Mouse (Mus musculus) right cerebral cortex, adult 2 months (tissue): Measurements from ENCODE around the gene Sgpl1.
"Not testable (repeated sequence)": the region's sequence is repeated elsewhere in the genome, so short reads cannot be mapped to it uniquely, and the experiment has no call there.

Source experiments
- DNase-seq, 2 experiments: peaks; one replicate each; pipeline ENCODE4 v3.0.0; 2021 to 2022; ENCODE audit warnings: low spot score in 2 of 2

Gene Sgpl1

GRCm38 (mm10) chr10:61155611-61156010 lies 8.1 kb upstream of the Sgpl1 start:
- no peak for DNase-seq

GRCm38 (mm10) chr10:61152131-61152530 lies 4.6 kb upstream of the Sgpl1 start:
- no peak for DNase-seq

- DNase-seq: no peak
Observed at GRCm38 (mm10) chr10:61150616-61151015, 3.1 kb upstream of the Sgpl1 start.

GRCm38 (mm10) chr10:61149476-61149875 lies 2.0 kb upstream of the Sgpl1 start:
- no peak for DNase-seq

- DNase-seq: peak; percentile 3 to 6
Observed at GRCm38 (mm10) chr10:61146807-61147156, 721 bp downstream of the Sgpl1 start.

DNA sequence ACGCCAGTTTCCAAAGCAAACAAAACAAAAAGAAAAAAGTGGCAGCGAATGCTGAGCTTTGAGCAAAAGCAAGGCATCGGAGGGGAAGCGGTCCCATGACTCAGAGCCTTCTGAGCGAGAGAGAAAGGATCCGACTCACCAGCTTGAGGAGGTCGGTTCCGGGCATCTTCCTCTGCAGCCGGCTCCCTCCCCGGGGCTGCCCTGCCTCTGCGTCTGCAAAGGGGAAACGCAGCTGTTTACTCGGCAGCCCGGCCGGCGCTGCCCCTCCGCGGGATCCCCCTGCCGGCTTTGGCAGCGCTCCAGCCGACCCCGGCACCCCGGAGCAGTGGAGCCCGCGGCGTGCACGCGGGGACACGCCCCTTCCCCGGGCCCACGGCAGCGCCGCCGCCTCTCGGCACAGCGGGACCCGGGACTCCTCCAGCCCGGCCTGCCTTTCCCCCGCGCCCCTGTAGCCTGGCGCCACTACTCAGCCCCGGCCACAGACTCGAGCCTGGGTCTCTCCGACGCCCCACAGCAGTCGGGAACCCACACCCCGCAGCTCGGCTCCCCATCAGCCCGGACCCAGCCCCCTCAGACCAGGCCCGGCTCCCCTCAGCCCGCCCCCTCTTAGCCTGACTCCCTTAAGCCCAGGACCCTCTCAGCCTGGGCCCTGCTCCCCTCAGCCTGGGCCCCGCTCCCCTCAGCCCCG lies 1.2 kb downstream of the Sgpl1 start:
- DNase-seq: peak; percentile 49

- DNase-seq: no peak
Observed at GRCm38 (mm10) chr10:61145766-61146118, 1.8 kb downstream of the Sgpl1 start.

DNA sequence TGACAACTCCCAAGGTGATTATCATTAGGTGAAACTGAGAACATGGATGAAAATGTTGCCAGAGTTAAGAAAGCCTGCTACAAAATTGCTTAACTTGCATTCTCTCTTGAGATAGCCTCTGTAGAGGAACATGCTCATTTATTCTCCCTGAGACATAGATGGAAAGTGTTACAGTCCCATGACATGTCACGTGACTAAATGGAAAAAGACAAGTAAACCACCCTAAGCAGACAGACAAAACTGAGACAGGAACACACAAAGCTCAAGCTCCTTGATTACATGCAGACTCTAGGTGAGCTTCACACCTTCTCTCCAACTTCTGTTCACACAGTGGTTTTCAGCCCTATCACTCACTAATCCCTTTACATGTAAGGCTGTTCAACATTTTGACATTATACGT lies 4.2 kb downstream of the Sgpl1 start:
- DNase-seq: no peak

GRCm38 (mm10) chr10:61137567-61137966 lies 9.9 kb downstream of the Sgpl1 start:
- DNase-seq: no peak

GRCm38 (mm10) chr10:61135226-61135839 lies 12.2 kb downstream of the Sgpl1 start:
- DNase-seq: no peak

DNA sequence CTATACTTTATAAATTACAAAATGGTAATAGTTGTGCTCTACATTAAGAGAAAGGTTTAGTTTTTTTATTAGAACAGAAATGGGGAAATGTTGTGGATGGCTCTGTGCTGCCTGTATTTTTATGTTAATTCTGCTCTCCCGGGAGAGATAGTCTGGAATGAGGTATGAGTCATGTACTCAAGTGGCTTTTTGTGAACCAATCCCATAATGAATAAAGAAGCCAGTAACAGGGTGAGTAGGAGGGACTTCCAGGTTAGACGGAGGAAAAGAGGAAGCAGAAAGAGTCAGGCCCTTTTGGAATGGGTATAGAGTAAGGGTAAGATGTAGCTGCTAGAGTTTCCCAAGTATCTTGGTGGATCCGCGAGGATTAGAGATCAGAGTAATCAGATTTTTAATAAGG lies 13.5 kb downstream of the Sgpl1 start:
- DNase-seq: no peak

- DNase-seq: no peak
Observed at GRCm38 (mm10) chr10:61130959-61131358, 16.5 kb downstream of the Sgpl1 start.

DNA sequence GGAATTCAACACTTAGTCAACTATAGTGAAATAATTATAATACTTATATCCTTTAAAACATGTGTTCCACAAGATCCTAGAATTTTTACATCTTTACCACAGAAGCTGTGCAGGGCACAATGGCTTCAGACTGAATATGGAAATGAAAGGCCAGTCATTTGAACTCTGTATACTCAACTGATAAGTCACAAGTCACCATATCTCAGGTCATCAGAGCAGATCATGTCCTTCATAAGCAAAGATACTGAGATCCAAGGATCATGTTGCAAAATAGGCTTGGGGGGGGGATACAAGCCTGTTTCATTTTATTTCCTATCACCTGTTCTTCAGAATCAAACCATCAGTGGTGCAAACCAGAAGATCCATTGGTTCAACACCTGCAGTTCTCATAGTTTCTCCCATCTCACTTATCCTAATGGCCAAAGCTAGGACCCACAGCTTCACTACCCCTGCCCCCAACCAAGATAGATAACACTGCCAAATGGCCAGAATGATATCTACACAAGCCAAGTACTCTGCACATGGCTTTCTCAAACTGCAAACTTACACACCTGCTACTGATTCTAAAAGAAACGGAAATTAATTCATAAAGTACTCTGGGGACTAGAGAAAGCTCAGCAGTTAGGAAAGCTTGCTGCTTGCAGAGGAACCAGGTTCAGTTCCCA lies 18.7 kb downstream of the Sgpl1 start:
- no peak for DNase-seq

DNA sequence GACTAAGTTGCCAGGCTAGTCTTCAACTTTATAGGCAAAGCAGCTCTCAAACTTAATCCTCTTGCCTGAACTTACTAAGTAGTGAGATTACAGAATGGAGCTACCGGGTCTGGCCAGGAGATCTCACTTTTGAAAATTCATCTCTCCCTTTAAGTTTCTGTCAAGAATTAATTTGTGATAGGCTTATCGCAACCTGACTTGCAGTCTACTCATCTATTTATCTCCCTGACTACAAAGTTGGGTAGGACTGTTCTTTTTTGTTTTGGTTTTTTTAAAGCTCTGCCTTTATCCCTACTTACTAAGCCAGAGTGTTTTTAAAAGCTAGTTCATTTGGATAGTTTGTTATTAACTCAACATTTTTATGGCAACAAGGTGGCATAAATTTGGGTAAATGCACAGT lies 23.0 kb downstream of the Sgpl1 start:
- no peak for DNase-seq

DNA sequence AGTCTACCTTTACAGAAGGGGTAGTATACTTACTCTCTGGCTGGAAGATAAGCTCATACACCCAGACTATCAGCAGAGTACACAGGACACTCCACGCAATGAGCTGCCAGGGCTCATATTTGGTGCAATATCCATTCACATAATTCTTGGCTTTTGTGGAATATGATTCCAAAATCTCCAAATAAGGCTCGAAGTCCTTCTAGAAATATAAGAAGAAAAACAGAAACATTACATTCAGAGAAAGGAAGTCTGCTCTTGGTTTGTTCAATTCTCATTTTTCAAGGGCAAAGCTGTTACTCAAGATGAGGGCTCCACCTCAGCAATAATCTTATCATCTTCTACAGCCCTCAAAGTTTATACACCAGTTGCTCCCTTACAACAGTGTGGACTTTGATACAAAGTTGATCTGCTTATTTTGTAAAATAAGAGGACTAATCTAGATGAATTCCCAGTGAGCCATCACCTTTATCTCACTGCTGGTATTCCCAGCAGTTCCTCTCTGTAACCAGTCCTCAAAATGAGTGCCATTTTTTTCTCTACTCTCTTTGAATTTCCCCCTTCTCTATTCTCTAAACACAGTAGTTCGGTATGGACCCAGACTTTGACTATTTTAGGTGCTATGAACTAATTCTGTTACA lies 24.1 kb downstream of the Sgpl1 start:
- DNase-seq: no peak

DNA sequence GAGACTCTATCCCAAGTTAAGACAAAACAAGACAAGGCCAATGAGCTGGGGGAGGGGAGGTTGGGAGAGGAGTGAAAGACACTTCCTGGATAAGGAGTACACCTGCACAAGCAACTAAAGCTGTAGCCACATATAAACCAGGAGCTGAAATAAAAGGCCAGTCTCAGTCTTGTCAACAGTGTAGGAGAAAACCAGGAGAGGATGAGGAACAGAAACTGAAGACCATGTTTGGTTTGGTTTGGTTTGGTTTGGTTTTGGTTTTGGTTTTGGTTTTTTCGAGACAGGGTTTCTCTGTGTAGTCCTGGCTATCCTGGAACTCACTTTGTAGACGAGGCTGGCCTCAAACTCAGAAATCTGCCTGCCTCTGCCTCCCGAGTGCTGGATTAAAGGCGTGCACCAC lies 25.8 kb downstream of the Sgpl1 start:
- DNase-seq: not testable (repeated sequence)

- DNase-seq: no peak
Observed at GRCm38 (mm10) chr10:61114246-61114720, 33.2 kb downstream of the Sgpl1 start.

DNA sequence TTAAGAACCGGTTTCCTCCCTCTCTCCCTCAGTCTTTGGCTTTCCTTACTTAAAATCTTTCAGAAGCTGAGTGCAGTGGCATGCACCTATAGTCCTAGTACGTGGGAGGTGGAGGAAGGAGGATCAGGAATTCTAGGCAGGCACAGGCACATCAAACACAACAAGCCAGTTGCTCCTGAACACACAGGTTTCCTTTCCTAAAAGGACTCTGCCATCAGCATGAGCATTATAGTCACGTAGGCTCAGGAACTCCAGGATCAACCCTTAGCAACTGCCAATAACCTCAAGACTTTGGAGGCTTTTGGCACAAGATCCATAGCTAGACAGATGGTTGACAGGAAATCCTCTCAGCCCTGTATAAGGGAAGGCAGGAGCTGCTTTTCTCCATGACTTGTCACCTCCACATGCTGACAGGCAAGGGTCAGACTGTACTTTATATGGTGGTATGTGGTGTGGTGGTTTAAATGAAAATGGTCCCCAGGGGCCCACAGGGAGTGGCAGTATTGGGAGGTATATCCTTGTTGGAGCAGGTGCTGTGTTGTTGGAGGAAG lies 43.9 kb downstream of the Sgpl1 start:
- no peak for DNase-seq

DNA sequence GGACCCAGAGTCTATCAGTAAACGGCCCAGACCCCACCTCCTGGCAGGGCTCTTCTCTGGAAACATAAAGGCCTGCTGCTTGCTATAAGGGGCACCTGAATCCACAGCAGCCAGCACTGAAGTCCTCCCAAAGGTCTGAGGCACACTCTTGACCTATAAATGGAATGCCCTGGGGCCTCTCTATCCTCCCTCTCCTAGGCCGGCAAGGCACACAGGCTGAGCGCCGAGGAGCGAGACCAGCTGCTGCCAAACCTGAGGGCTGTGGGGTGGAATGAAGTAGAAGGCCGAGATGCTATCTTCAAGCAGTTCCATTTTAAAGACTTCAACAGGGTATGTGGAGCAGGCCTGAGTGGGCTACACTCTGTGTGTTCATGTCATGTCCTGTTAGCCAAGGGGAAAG lies 55.6 kb downstream of the Sgpl1 start:
- no peak for DNase-seq

DNA sequence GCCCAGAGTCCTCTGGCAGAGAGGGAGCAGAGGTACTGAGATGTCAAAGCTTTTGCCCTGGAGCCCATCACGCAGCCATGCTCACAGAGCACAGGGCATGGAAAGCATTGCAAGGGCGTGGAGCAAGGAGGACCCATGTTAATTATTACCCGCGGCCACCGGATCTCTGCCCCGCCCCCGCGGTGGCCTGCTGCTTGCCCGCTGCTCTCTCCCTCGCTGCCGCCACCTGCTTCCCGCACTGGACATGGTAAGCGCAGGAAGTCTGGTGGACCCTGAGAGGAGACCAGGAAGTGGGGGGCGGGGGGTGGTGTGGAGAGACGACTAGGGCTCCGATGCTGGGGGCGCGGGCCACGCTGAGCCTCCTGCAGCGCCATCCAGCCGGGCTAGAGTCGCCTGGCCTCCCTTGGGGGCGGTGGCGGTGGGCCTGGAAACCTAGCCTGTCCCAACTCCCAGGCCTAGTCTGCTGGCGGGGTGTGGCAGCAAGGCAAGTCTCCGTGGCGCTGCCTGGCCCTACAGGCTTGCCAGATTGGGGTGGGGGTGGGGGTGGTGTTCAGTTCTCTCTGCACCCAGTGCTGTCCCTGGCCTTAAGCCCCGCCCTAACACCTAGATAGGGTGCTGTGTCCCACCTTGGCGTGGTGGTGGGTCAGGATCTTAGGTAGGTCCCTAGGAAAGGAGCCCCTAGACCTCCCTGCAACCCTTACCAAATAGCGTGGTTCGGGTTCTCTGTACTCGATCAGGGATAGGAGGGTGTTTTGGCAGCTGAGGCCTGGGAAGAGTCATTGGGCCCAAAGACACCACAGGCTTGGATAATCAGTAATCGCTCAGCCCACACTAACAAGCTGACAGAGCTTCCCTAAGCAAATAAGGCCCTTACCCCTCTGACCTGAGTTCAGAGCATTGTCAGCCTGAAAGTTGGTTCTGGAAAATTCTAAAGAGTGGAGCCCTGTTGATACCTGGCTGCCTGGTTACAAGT lies 58.0 kb downstream of the Sgpl1 start, which contains the start of gene Pcbd1:
Pcbd1 (plus strand) TSS at position 162 of the 973 bp plus-strand sequence.
- DNase-seq: peak in 1 of 2 experiments; percentile 12

DNA sequence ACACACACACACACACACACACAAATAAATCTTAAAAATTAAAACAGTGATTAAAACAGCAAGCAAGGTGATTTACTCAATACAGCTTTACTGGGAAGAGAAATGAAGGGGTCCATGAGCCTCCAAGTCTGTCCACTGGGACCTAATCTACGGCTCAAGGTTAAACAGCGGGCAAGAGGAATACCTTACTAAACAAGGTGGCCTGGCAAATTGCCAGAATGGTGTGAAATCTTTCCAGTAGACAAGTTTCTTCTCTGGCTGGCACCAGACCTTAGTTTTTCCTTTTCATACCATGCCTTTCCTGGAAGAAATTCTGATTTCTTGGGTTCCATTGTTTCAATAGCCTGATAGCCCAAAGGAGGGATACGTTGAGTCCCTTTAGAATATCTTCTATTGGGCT lies 59.0 kb downstream of the Sgpl1 start:
- no peak for DNase-seq
